In genomic region chr16:91836592-91837557, GRCm38 (mm10) we compare ENCODE assay signal across 14 mouse cellular contexts.
DNase-seq lines count a peak whose midpoint lies in the region; ATAC-seq and TF ChIP-seq lines count a peak whose summit lies in the region.
"Had no signal": no experiment of that assay in that cellular context is flagged by ENCODE, and none has a peak within 500 bp of the region (broad histone marks: within the 10 kb centered on the region; RNA-seq: fewer than 3 reads in every experiment).

No protein-coding gene starts in this region.

- in situ Hi-C loops in ES-E14 (cut with MboI; ENCODE audit: low sequenced_read_pairs in 2 of 2, unreplicated experiment in 2 of 2), result no loop called here

- peak overlapping the region; percentile 13; the same call in 1 of the 2 replicates for H3K27ac ChIP-seq in ES-E14 (ENCODE audit: insufficient read depth, low read depth, low read length, poor library complexity, severe bottlenecking)
- peak overlapping the region; percentile 73 for H3K27ac ChIP-seq in forebrain, embryonic 16.5 days (ENCODE audit: low read length)
- peak overlapping the region; percentile 80 for H3K27ac ChIP-seq in midbrain, embryonic 13.5 days
- no peak overlapping the region for H3K27ac ChIP-seq in embryonic facial prominence, embryonic 10.5 days (replicated peaks)

- no peak for TF ChIP-seq CTCF in E14TG2a.4 (conservative IDR thresholded peaks at IDR 0.05; ENCODE audit: low read length)

- H3K27me3 ChIP-seq in E14TG2a.4 (ENCODE audit: insufficient read depth, low read length), result no peaks in the 10 kb centered on the region
- H3K27me3 ChIP-seq in forebrain, embryonic 16.5 days (replicated peaks; ENCODE audit: control insufficient read depth, insufficient read depth, low read length), result no peaks in the 10 kb centered on the region
- no peaks in the 10 kb centered on the region for H3K27me3 ChIP-seq in midbrain, embryonic 13.5 days
- no peaks in the 10 kb centered on the region for H3K27me3 ChIP-seq in embryonic facial prominence, embryonic 10.5 days (replicated peaks; ENCODE audit: low read depth, poor library complexity, severe bottlenecking)

- H3K4me3 ChIP-seq in E14TG2a.4 (replicated peaks; ENCODE audit: low read length), result peak overlapping the region; percentile 23; the same call in 1 of the 2 replicates
- peak overlapping the region in 1 of 2 experiments; percentile 16; a peak in 1 of 4 replicates for H3K4me3 ChIP-seq in ES-E14 (ENCODE audit: insufficient read depth in 1 of 2, low read depth in 1 of 2, low read length in 2 of 2, poor library complexity in 1 of 2, severe bottlenecking in 1 of 2)
- no peak overlapping the region for H3K4me3 ChIP-seq in forebrain, embryonic 16.5 days (replicated peaks; ENCODE audit: low read length)
- H3K4me3 ChIP-seq in midbrain, embryonic 13.5 days (replicated peaks), result no peak overlapping the region
- no peak overlapping the region for H3K4me3 ChIP-seq in embryonic facial prominence, embryonic 10.5 days

- no peak overlapping the region for H3K9ac ChIP-seq in ES-E14 (ENCODE audit: insufficient read depth, low read depth, low read length, poor library complexity, severe bottlenecking)
- 0 out of 2 replicates have a peak overlapping the region, but pooled peaks have one; percentile 41 for H3K9ac ChIP-seq in forebrain, embryonic 16.5 days (replicated peaks; ENCODE audit: low read depth, low read length)
- peak overlapping the region; percentile 48; the same call in 1 of the 2 replicates for H3K9ac ChIP-seq in midbrain, embryonic 13.5 days (replicated peaks)

- peak; percentile 71 for ATAC-seq in forebrain, embryonic 16.5 days
- peak; percentile 72 for ATAC-seq in midbrain, embryonic 13.5 days
- no peak for ATAC-seq in megakaryocyte progenitor cell, adult 5-6 weeks (replicated peaks; ENCODE audit: poor library complexity)
- ATAC-seq: inflammation-experienced regulatory T-cells, adult 6 months had no signal

- H3K4me2 ChIP-seq in forebrain, embryonic 16.5 days (ENCODE audit: low read length), result peak overlapping the region; percentile 18; the same call in 1 of the 2 replicates
- H3K4me2 ChIP-seq in midbrain, embryonic 13.5 days (replicated peaks), result no peak overlapping the region

- H3K9me3 ChIP-seq in E14TG2a.4 (ENCODE audit: low read length), result no peaks in the 10 kb centered on the region
- H3K9me3 ChIP-seq in ES-E14 (ENCODE audit: control insufficient read depth, insufficient read depth, low read depth, low read length), result no peaks in the 10 kb centered on the region
- H3K9me3 ChIP-seq in forebrain, embryonic 16.5 days (ENCODE audit: control insufficient read depth, low read length), result no peaks in the 10 kb centered on the region
- no peaks in the 10 kb centered on the region for H3K9me3 ChIP-seq in midbrain, embryonic 13.5 days
- H3K9me3 ChIP-seq in embryonic facial prominence, embryonic 10.5 days, result no peaks in the 10 kb centered on the region

- 26% methylated on average over 18 of the region's 18 CpGs for WGBS in forebrain, embryonic 16.5 days
- 51% methylated on average over 18 of the region's 18 CpGs for WGBS in midbrain, embryonic 13.5 days
- WGBS in embryonic facial prominence, embryonic 10.5 days, result 74% methylated on average over 18 of the region's 18 CpGs

- H3K4me1 ChIP-seq in E14TG2a.4 (replicated peaks; ENCODE audit: low read depth, low read length), result peaks cover 64% of the 10 kb centered on the region
- peaks cover 10 to 19% of the 10 kb centered on the region in 2 experiments for H3K4me1 ChIP-seq in ES-E14 (ENCODE audit: control insufficient read depth in 2 of 2, insufficient read depth in 2 of 2, low read length in 2 of 2, poor library complexity in 1 of 2)
- peaks cover 23% of the 10 kb centered on the region for H3K4me1 ChIP-seq in forebrain, embryonic 16.5 days (replicated peaks; ENCODE audit: control insufficient read depth, insufficient read depth, low read length)
- H3K4me1 ChIP-seq in midbrain, embryonic 13.5 days (replicated peaks), result peaks cover 27% of the 10 kb centered on the region
- peaks cover 35% of the 10 kb centered on the region for H3K4me1 ChIP-seq in embryonic facial prominence, embryonic 10.5 days

- H3K36me3 ChIP-seq in E14TG2a.4 (ENCODE audit: insufficient read depth, low read length) (0 out of 2 replicates have a peak, but pooled peaks cover 5% of the 10 kb centered on the region), ES-E14 (ENCODE audit: control insufficient read depth, insufficient read depth, low read length, poor library complexity, severe bottlenecking) (peaks cover 6% of the 10 kb centered on the region; the same call in 1 of the 2 replicates)
- peaks cover 13% of the 10 kb centered on the region for H3K36me3 ChIP-seq in forebrain, embryonic 16.5 days (ENCODE audit: control insufficient read depth, insufficient read depth)
- H3K36me3 ChIP-seq in midbrain, embryonic 13.5 days, result peaks cover 48% of the 10 kb centered on the region
- peaks cover 53% of the 10 kb centered on the region for H3K36me3 ChIP-seq in embryonic facial prominence, embryonic 10.5 days (replicated peaks)

- no peak for DNase-seq in ES-E14 (ENCODE audit: low read depth, low spot score)
- no peak for DNase-seq in embryonic facial prominence, embryonic 10.5 days (ENCODE audit: low spot score)
- DNase-seq in cerebellum, postnatal 4 days (ENCODE audit: low spot score in 2 of 2), result no peak
- DNase-seq: adrenal gland, adult 8-10 months; cerebellum, adult 9-11 months; heart, adult 18-20 months; liver; lung, postnatal 36 days; spleen, adult 18-20 months had no signal

TF ChIP-seq in ES-E14, 5 proteins besides CTCF, POLR2A, EP300 and RAD21:
- TF ChIP-seq HCFC1 (IDR thresholded peaks at IDR 0.05; ENCODE audit: borderline replicate concordance, insufficient read depth, low read length), result no peak
- no peak for TF ChIP-seq CHD2 (IDR thresholded peaks at IDR 0.05; ENCODE audit: low read depth, low read length)
- TF ChIP-seq MAFK (IDR thresholded peaks at IDR 0.05; ENCODE audit: insufficient read depth, low read depth, low read length), result no peak
- TF ChIP-seq ZNF384 (IDR thresholded peaks at IDR 0.05; ENCODE audit: low read depth, low read length), result no peak
- TF ChIP-seq ZC3H11A (IDR thresholded peaks at IDR 0.05; ENCODE audit: borderline replicate concordance, low read depth, low read length), result no peak
